Mouse (Mus musculus): ENCODE data around the gene Cntnap5c. TPM values are rescaled to one million over a fixed set of nuclear protein-coding genes. Genes with fewer than 3 reads are reported as not detected.

The Cntnap5c gene
- total RNA-seq, 2 experiments from 2014 or later, result 6.3 to 7.9 TPM

DNA sequence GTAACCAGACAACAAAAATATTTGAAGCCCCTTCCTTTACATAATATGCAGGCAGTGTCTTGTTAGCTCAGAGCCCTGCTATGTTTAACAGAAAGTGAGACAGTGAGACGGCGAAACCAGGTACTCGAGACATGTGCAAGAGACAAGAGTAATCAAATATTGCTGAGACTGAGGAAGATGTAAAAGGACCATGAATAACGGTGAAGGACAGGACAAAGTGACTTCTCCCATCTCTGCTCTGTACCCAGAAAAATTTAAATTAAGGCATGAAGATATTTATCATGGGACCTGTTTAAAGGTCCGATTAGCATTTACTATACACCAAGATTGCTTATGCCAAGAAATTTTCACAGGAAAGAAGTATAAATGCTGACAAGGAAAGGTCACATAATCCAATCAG lies 233.5 kb downstream of the Cntnap5c start:
- DNase-seq (ENCODE audit: low spot score in 2 of 2), result no peak

- no peak for DNase-seq (ENCODE audit: low spot score in 2 of 2)
Observed at GRCm38 (mm10) chr17:58003322-58003721, 234.0 kb downstream of the Cntnap5c start.

- DNase-seq (ENCODE audit: low spot score in 2 of 2), result no peak
Observed at GRCm38 (mm10) chr17:58004491-58004890, 235.1 kb downstream of the Cntnap5c start.

DNA sequence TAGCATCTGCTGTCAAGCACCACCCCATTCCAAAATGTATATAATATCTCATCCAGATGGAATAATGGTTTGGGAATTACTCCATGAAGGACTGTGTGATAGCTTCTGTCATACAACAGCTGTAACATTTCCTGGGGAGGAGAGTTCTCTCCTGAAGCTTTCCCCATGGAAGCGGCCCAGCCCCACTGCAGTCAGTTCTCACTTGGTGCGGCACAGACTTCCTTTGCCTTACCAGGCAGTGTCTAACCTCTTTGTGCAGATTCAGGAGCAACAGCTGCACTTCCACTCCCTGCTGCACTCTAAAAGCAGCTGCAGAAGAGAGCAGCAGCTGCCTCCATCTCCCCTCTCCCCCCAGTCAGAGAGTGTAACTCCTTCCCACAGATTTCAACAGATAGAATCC lies 271.8 kb downstream of the Cntnap5c start:
- DNase-seq (ENCODE audit: low spot score in 2 of 2), result no peak

- no peak for DNase-seq (ENCODE audit: low spot score in 2 of 2)
Observed at GRCm38 (mm10) chr17:58045149-58045548, 275.8 kb downstream of the Cntnap5c start.

- DNase-seq (ENCODE audit: low spot score in 2 of 2), result no peak
Observed at GRCm38 (mm10) chr17:58069912-58070311, 300.5 kb downstream of the Cntnap5c start.

- peak; percentile 3 to 4 for DNase-seq (ENCODE audit: low spot score in 2 of 2)
Observed at GRCm38 (mm10) chr17:58082676-58083075, 313.3 kb downstream of the Cntnap5c start.

DNA sequence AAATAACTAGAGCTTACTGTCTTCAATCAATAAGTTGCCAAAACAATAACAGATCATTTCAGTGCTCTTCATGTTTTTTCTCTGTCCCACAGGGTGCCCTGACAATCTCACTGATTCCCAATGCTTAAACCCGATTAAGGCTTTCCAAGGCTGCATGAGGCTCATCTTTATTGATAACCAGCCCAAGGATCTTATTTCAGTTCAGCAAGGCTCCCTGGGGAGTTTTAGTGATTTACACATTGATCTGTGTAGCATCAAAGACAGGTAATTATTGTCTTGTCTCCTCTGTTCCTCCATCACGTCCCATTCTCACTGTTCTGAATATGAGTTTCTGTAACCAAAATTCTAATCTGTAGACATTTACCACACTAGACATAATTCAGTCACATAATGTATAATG lies 335.1 kb downstream of the Cntnap5c start:
- DNase-seq (ENCODE audit: low spot score in 2 of 2), result no peak

- DNase-seq (ENCODE audit: low spot score in 2 of 2), result no peak
Observed at GRCm38 (mm10) chr17:58107901-58108300, 338.5 kb downstream of the Cntnap5c start.

DNA sequence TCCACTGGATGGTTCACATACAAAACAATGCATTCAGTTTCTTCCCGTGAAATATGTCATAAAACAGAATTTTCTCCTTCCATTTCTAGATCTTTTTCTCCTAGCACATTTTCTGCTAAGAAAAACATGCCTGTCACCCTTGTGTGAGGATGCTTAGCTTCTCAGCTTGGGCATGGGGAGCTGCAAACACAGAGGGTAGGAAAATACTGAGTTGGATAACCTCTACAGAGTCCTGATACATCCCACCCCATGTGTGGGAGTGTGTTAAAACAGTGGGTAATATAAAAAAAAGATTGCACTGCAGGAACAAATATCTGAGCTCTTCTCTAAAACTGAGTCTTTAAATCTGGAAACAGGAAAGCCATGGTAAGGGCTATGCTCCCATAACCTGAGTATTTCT lies 339.0 kb downstream of the Cntnap5c start:
- DNase-seq (ENCODE audit: low spot score in 2 of 2), result peak in 1 of 2 experiments; percentile 10

GRCm38 (mm10) chr17:58187171-58187570 lies 417.8 kb downstream of the Cntnap5c start:
- DNase-seq (ENCODE audit: low spot score in 2 of 2), result peak; percentile 63 to 65

DNA sequence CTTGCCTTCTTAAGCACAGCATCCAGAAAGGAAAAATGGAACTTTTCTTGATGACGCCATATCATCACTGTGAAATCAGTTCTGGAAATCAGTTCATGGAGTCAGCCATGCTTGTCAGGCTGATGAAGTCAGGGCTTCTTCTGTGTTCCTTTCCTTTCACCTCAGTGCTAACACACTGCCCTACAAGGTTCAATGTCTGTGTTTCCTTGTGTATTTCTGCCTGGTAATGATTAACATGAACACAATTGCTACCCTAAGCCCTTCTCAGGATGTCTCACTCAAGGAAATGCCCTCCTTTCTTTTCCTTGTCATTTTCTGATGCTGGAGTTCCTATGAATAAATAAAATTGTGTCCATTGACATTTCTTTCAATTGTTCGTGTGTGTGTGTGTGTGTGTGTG lies 431.8 kb downstream of the Cntnap5c start:
- no peak for DNase-seq (ENCODE audit: low spot score in 2 of 2)

DNA sequence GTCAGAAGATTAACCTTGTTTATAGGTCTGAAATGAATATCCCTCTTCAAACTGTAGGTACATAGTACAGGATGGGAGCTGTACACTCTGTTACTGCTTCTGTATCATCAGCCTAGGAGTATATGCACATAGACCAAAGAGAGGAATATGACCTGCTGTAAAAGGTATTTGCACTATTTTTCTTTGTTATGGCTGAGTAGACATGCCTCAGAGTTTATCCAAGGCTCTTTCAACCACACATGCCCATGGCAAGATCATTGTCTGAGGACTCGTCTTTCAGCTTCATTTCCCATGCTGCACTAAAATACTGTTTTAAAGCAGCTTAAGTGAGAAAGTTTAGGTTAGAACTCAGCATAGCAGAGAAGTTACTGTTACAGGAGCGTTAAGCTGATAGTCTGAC lies 498.7 kb downstream of the Cntnap5c start:
- DNase-seq (ENCODE audit: low spot score in 2 of 2), result no peak

DNA sequence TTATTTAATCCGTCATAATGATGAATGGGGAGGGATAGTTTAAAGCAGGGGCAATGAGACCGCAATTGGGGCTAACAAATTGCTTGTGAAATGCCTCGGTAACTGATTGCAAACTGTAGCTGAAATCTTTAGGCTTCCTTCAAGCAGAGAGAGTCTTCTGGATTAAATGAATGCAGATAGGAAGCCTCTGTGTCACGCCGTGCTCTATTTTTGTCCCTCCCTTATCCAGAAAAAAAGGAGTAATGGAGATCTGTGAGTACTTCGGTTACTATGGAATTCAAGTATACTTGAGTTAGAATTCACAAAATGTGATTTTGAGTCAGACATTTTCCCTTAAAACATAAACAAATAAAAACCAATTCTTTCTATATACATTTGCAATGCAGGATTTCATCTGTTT lies 581.9 kb downstream of the Cntnap5c start:
- DNase-seq (ENCODE audit: low spot score in 2 of 2), result no peak

DNA sequence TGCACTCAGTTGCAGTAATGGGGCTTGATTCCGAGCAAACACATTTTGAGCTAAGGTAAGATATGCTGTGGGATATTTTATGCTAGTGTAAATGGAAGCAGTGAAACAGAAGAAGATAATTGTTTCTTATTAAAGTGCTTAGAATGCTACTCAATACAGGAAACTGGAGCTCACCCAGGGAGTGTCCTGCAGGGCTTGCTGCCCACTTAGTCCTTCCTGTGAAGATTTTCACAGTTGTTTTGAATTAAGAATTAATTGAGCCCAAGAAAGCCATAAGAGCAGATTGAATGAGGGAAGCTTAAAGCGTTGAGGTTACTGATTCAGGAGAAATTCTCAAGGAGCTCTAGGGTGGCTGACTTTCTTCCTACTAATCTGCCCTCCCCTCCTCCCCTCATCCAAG lies 586.9 kb downstream of the Cntnap5c start:
- DNase-seq (ENCODE audit: low spot score in 2 of 2), result no peak

DNA sequence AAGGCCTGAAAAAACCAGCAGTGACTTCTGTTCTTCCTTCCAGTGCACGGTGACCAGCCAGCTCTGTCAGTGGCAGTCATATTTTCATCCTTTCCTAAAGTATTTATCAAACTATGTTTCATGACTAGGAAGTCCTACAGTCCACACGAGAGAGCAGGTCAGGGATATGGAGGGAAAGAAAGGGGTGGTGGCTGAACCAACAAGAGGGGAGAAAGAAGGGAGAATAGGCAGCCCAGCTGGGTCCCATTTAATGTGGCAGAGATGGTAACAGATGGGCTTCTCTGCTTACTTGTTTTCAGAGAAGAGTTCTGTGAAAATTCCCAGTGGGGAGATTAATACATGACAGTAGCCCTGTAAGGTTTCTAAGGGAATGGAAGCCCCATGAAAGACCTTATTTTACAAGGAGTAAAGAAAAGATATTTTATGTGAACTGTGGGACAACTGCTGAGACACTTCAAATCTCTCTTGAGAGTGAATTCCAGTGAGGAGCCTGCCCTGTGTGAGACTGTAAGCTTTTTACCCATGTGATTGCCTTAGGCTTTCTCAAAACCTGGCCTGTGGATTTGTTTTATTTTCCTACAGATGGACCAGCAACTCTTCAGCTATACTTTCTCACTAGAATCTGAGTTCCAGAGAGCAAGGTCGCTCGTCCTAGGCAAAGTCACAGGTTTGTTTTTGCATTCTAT lies 594.4 kb downstream of the Cntnap5c start:
- no peak for DNase-seq (ENCODE audit: low spot score in 2 of 2)

DNA sequence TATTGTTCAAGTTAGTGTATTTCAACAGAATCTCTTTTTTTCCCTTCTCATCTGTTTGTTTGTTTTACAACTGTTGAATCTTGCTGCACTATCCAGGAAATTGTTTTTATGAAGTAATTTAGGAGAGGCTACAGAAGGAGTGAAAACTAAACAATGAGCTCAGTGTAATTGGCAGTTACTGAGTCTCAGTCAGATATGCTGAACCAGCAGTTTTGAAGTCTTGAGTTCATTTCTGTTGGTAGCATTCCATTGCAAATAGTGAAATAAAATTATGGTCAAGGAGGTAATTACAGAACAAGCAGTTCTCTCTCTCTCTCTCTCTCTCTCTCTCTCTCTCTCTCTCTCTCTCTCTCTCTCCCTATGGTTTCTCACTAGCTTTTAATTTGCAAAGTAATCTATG lies 600.7 kb downstream of the Cntnap5c start:
- DNase-seq (ENCODE audit: low spot score in 2 of 2), result no peak

DNA sequence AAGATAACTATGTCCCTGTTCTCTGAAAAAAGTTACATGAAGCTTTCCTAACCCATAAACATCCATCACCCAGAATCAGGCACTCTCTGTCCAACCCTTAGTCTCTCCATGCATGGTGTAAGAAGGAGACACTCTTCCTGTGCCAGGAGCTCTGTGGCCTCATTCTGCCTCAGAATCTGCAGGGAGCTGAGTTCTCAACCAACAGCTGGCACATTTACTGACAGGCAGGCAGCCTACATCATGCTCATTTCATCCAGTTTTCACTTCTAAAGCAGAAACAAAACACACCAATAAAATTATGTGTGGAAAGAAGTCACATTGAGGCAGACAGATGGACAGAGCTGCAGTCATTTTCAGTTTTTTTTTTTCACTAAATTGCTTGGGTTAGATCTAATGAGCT lies 638.4 kb downstream of the Cntnap5c start:
- DNase-seq (ENCODE audit: low spot score in 2 of 2), result peak in 1 of 2 experiments; percentile 2

- no peak for DNase-seq (ENCODE audit: low spot score in 2 of 2)
Observed at GRCm38 (mm10) chr17:58408756-58409155, 639.4 kb downstream of the Cntnap5c start.

DNA sequence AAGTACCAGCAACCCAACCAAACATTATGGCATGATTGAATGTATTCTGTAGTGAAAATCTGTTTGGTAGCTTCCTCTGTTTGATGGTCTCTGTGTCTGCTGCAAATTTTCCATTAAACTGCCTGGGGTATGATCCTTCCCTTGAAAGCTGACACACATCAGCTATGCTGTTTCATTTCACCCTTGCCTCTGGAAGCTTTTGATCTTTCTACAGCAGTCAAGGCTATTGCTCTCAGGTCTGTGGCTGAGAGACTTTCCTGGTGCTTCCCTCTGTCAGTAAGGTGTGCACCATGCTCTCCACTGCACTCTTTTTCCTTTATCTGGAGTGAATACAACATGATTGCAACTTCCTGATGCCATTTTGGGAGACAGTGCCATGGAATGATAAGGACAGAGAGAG lies 668.1 kb downstream of the Cntnap5c start:
- DNase-seq (ENCODE audit: low spot score in 2 of 2), result no peak
